Mouse (Mus musculus): Measurements from ENCODE around the gene Hist1h4d. TPM values are rescaled to one million over a fixed set of nuclear protein-coding genes. Genes with fewer than 3 reads are reported as not detected.
"Not testable (repeated sequence)": the region's sequence is repeated elsewhere in the genome, so short reads cannot be mapped to it uniquely, and the experiment has no call there.

Gene Hist1h4d
- polyA plus RNA-seq, 1 experiment from 2014 or later: 49.1 TPM

DNA sequence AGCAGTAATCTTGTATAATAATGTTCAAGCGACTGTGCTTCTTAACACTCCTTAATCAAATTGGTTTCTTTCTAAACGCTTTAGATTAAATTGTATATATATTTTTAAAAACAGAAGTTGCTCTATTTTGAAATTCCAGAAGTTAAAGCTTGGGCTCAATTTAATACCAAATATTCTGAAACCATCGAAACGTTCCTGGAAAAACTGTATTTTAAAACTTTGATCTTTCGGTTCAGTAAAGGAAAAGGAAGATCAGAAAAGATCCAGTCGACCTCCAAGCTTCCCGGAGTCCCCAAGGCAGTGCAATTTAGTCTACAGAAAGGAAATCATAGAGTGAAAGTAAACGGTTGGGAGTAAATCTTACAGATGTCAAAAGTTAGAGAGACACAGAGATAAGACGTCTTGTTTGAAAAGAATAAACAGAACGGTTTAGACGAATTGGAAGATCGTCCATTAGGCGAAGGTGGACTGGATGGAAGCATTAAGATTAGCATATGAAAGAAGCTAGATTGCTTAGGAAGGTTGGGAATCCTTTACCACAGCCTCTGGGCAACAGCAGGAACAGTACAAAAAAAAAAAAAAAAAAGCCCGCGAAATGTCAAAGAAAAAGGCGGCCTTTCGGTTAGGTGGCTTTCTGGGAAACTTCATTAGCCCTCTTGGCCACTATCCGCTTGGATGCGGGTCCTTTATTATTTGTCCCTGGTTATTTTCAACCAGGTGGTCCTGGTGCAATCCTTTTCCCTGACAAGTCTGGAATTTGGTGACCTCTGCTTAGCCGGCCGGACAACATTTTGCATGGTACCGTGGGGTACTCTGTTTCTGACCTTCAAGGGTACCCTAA is 4.9 kb downstream of the Hist1h4d start:
- WGBS: 3% methylated on average over 22 of the region's 22 CpGs

DNA sequence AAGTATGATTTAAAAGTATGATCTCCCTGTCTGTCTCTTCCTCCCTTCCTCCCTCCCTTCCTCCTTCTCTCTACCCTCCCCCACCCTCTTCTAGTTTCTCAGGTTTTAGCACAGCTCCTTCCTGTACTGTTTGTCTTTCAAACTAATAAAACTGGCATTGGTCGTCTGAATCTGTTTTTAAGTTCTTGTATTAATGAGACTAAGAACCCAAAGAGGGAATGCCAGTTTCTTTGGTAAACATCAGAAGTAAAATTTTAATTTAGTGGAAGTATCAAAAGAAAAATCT is 5.5 kb downstream of the Hist1h4d start:
- H3K27me3 ChIP-seq (ENCODE audit: control insufficient read depth, insufficient read depth, low read length): no peaks in the 10 kb centered on the region
- 14% methylated on average over 1 of the region's 1 CpGs for WGBS
- H3K9ac ChIP-seq (ENCODE audit: low read length): peak overlapping the region; percentile 73
- peak overlapping the region; percentile 92 for H3K27ac ChIP-seq (ENCODE audit: low read length)
- no peak for ATAC-seq (replicated peaks; ENCODE audit: extremely low read depth, insufficient read depth, low FRiP score)
- H3K9me3 ChIP-seq (replicated peaks; ENCODE audit: control insufficient read depth, low read length): no peaks in the 10 kb centered on the region
- H3K4me3 ChIP-seq (ENCODE audit: low read length): peak overlapping the region; percentile 53
- H3K4me2 ChIP-seq (ENCODE audit: low read depth, low read length): peak overlapping the region; percentile 84
- H3K4me1 ChIP-seq (ENCODE audit: control insufficient read depth, insufficient read depth, low read length): peaks cover 12% of the 10 kb centered on the region
- no peaks in the 10 kb centered on the region for H3K36me3 ChIP-seq (ENCODE audit: control insufficient read depth, insufficient read depth)

More for the DNA sequence above, 4.9 kb downstream of the Hist1h4d start:
- H3K27me3 ChIP-seq (ENCODE audit: control insufficient read depth, insufficient read depth, low read length): no peaks in the 10 kb centered on the region
- peak overlapping the region; percentile 84 for H3K4me2 ChIP-seq (ENCODE audit: low read depth, low read length)
- H3K4me1 ChIP-seq (ENCODE audit: control insufficient read depth, insufficient read depth, low read length): peaks cover 13% of the 10 kb centered on the region
- no peaks in the 10 kb centered on the region for H3K9me3 ChIP-seq (replicated peaks; ENCODE audit: control insufficient read depth, low read length)
- no peak for ATAC-seq (replicated peaks; ENCODE audit: extremely low read depth, insufficient read depth, low FRiP score)
- no peaks in the 10 kb centered on the region for H3K36me3 ChIP-seq (ENCODE audit: control insufficient read depth, insufficient read depth)
- H3K4me3 ChIP-seq (ENCODE audit: low read length): peak overlapping the region; percentile 62
- peak overlapping the region; percentile 92 for H3K27ac ChIP-seq (ENCODE audit: low read length)
- H3K9ac ChIP-seq (ENCODE audit: low read length): peak overlapping the region; percentile 73

DNA sequence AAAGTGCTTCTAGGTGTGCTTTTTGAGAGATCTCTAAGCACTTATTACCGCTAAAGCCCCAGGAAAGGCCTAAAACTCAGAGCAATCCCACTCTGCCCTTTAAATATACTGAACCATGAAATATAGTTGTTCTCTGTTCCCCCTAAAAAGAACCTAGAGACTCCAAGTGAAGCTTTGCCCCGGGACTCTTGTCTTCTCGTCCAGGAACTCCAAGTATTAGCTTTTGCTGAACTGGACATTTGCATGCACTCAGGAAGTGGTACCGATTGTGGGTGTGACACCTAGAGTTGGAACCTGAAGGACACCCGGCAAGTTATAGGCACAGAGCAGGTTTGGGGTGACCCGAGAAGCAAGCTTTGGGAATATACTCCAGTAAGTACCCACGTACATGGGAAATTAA is 9.8 kb downstream of the Hist1h4d start:
- Histone ChIP-seq H3K4me3 (ENCODE audit: low read length) (no peak overlapping the region), H3K9me3 (replicated peaks; ENCODE audit: control insufficient read depth, low read length) (no peaks in the 10 kb centered on the region), H3K9ac (ENCODE audit: low read length) (no peak overlapping the region), H3K4me1 (ENCODE audit: control insufficient read depth, insufficient read depth, low read length) (peaks cover 8% of the 10 kb centered on the region; the same call in 1 of the 2 replicates), H3K4me2 (ENCODE audit: low read depth, low read length) (no peak overlapping the region), H3K27ac (ENCODE audit: low read length) (no peak overlapping the region), H3K27me3 (ENCODE audit: control insufficient read depth, insufficient read depth, low read length) (no peaks in the 10 kb centered on the region), H3K36me3 (ENCODE audit: control insufficient read depth, insufficient read depth) (no peaks in the 10 kb centered on the region)
- ATAC-seq (replicated peaks; ENCODE audit: extremely low read depth, insufficient read depth, low FRiP score): no peak
- 86% methylated on average over 7 of the region's 7 CpGs for WGBS

DNA sequence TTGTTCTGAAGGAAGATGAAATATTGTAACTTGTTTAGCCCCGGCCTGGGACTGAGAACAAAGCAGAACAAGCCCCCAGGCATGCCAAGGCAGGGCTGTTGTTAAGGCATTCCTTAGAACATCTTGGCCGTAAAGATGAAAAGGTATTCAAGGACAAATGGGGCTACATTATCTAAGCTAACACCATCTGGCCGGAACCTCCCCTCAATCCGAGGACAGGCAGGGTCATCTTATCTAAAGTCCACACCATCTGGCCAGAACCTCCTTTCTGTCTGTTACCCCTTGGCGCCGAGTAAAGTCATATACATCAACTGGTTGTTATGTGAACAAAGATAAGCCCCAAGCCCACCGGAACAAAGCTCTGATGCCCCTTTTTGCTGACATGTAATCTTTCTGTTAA is 10.5 kb downstream of the Hist1h4d start:
- H3K4me1 ChIP-seq (ENCODE audit: control insufficient read depth, insufficient read depth, low read length); H3K9ac ChIP-seq (ENCODE audit: low read length); ATAC-seq (replicated peaks; ENCODE audit: extremely low read depth, insufficient read depth, low FRiP score); H3K27ac ChIP-seq (ENCODE audit: low read length); H3K36me3 ChIP-seq (ENCODE audit: control insufficient read depth, insufficient read depth); H3K9me3 ChIP-seq (replicated peaks; ENCODE audit: control insufficient read depth, low read length); H3K27me3 ChIP-seq (ENCODE audit: control insufficient read depth, insufficient read depth, low read length); H3K4me3 ChIP-seq (ENCODE audit: low read length); H3K4me2 ChIP-seq (ENCODE audit: low read depth, low read length): not testable (repeated sequence)
- WGBS: 68% methylated on average over 7 of the region's 7 CpGs

- H3K4me1 ChIP-seq (ENCODE audit: control insufficient read depth, insufficient read depth, low read length): 0 out of 2 replicates have a peak, but pooled peaks cover 2% of the 10 kb centered on the region
These were observed 11.2 kb downstream of the Hist1h4d start for GRCm38 (mm10) chr13:23592614-23593013.

GRCm38 (mm10) chr13:23593051-23593770 is 11.8 kb downstream of the Hist1h4d start:
- H3K27ac ChIP-seq (ENCODE audit: low read length): peak overlapping the region; percentile 80

More at GRCm38 (mm10) chr13:23592614-23593013, 11.2 kb downstream of the Hist1h4d start:
- WGBS: 77% methylated on average over 7 of the region's 7 CpGs
- Histone ChIP-seq H3K4me3 (ENCODE audit: low read length) (no peak overlapping the region), H3K27me3 (ENCODE audit: control insufficient read depth, insufficient read depth, low read length) (no peaks in the 10 kb centered on the region), H3K4me2 (ENCODE audit: low read depth, low read length) (no peak overlapping the region), H3K9ac (ENCODE audit: low read length) (no peak overlapping the region), H3K36me3 (ENCODE audit: control insufficient read depth, insufficient read depth) (no peaks in the 10 kb centered on the region), H3K27ac (ENCODE audit: low read length) (peak overlapping the region; percentile 32; the same call in 1 of the 2 replicates), H3K9me3 (replicated peaks; ENCODE audit: control insufficient read depth, low read length) (no peaks in the 10 kb centered on the region)
- ATAC-seq (replicated peaks; ENCODE audit: extremely low read depth, insufficient read depth, low FRiP score): no peak

DNA sequence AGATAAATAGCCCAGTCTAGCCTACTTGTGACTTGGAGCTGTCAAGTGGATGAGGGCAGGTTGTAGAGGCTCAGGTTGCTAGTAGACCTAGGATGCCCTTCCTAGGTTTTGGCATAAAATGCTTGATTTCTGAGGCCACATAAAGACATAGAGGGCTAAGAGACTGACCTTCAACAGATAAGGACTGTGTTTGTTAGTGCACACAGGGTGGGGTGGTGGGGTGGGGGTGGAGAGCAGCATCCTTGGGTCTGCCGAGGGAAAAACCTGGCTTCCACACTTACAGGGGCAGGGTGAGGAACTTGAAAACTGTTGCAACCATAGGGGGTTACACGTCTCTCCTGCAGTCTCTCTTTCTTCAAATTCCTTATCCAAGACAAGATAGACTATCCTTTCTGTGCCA is 13.8 kb downstream of the Hist1h4d start:
- no peaks in the 10 kb centered on the region for H3K9me3 ChIP-seq (replicated peaks; ENCODE audit: control insufficient read depth, low read length)
- no peak overlapping the region for H3K4me3 ChIP-seq (ENCODE audit: low read length)
- ATAC-seq (replicated peaks; ENCODE audit: extremely low read depth, insufficient read depth, low FRiP score): no peak
- H3K36me3 ChIP-seq (ENCODE audit: control insufficient read depth, insufficient read depth): no peaks in the 10 kb centered on the region
- no peak overlapping the region for H3K4me2 ChIP-seq (ENCODE audit: low read depth, low read length)
- H3K27ac ChIP-seq (ENCODE audit: low read length): no peak overlapping the region
- no peak overlapping the region for H3K9ac ChIP-seq (ENCODE audit: low read length)
- 67% methylated on average over 2 of the region's 2 CpGs for WGBS
- H3K4me1 ChIP-seq (ENCODE audit: control insufficient read depth, insufficient read depth, low read length): 0 out of 2 replicates have a peak, but pooled peaks cover 2% of the 10 kb centered on the region
- no peaks in the 10 kb centered on the region for H3K27me3 ChIP-seq (ENCODE audit: control insufficient read depth, insufficient read depth, low read length)

More at GRCm38 (mm10) chr13:23593051-23593770, 11.8 kb downstream of the Hist1h4d start:
- H3K9ac ChIP-seq (ENCODE audit: low read length): no peak overlapping the region
- H3K36me3 ChIP-seq (ENCODE audit: control insufficient read depth, insufficient read depth): no peaks in the 10 kb centered on the region
- no peak for ATAC-seq (replicated peaks; ENCODE audit: extremely low read depth, insufficient read depth, low FRiP score)
- H3K4me3 ChIP-seq (ENCODE audit: low read length): no peak overlapping the region
- H3K4me2 ChIP-seq (ENCODE audit: low read depth, low read length): no peak overlapping the region
- no peaks in the 10 kb centered on the region for H3K9me3 ChIP-seq (replicated peaks; ENCODE audit: control insufficient read depth, low read length)
- WGBS: 65% methylated on average over 5 of the region's 5 CpGs
- H3K27me3 ChIP-seq (ENCODE audit: control insufficient read depth, insufficient read depth, low read length): no peaks in the 10 kb centered on the region
- 0 out of 2 replicates have a peak, but pooled peaks cover 2% of the 10 kb centered on the region for H3K4me1 ChIP-seq (ENCODE audit: control insufficient read depth, insufficient read depth, low read length)

DNA sequence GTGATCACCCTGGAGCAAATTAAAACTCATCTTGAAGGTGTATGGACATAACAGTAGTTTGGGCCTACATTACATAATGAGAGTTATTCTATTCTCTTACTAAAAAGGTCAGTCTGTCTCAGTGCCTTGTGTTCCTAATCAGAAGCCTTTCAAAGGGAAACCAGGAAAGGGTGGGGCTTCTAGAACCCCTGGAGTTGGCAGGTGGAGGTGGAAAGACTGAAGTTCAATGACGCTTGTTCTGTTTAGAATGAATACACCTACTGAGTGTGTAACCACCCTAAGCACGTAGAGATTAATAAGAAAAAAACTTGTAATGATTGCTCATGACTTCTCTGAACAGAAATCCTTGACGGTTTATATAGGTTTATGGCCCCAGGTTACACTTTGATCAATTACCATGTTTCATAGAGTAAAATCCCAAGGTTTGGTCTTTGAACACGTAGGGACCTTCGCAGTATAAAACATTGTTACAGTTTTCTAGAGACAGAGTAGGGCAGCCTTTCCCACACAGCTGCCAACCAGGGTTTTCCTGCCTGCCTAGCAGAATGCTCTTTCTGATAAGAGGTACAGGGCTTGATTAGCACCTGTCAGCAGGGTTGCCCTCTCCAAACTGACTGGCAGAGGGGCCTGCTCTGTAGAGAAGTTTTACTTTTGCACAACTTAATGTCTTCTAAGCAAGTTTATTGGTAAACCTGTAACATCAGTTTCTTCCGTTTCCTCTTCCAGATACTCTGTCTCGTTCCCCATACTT is 14.4 kb downstream of the Hist1h4d start:
- Histone ChIP-seq H3K4me2 (ENCODE audit: low read depth, low read length) (no peak overlapping the region), H3K4me1 (ENCODE audit: control insufficient read depth, insufficient read depth, low read length) (0 out of 2 replicates have a peak, but pooled peaks cover 2% of the 10 kb centered on the region), H3K9ac (ENCODE audit: low read length) (no peak overlapping the region), H3K27ac (ENCODE audit: low read length) (no peak overlapping the region), H3K27me3 (ENCODE audit: control insufficient read depth, insufficient read depth, low read length) (no peaks in the 10 kb centered on the region), H3K9me3 (replicated peaks; ENCODE audit: control insufficient read depth, low read length) (no peaks in the 10 kb centered on the region), H3K36me3 (ENCODE audit: control insufficient read depth, insufficient read depth) (no peaks in the 10 kb centered on the region), H3K4me3 (ENCODE audit: low read length) (no peak overlapping the region)
- WGBS: 76% methylated on average over 7 of the region's 7 CpGs
- ATAC-seq (replicated peaks; ENCODE audit: extremely low read depth, insufficient read depth, low FRiP score): no peak; the same call in 1 of the 2 replicates
